Mouse (Mus musculus) embryonic fibroblast, embryonic 13.5 days (primary cell): ENCODE measurements around the gene Gm525. TPM values are rescaled to one million over a fixed set of nuclear protein-coding genes. Genes with fewer than 3 reads are reported as not detected.

Experiments
- H3K27ac ChIP-seq: 2 replicates; pipeline ENCODE4 v1.5.1; 2012; ENCODE audit warnings: low read length, control low read depth, inconsistent platforms; ENCODE audit not compliant: insufficient read depth
- H3K4me1 ChIP-seq: 2 replicates; pipeline ENCODE4 v1.6.1; 2011; ENCODE audit warnings: low read length; ENCODE audit not compliant: control insufficient read depth, insufficient read depth
- H3K4me3 ChIP-seq: 2 replicates; pipeline ENCODE4 v1.5.1; 2011; ENCODE audit warnings: mild to moderate bottlenecking, control low read depth, low read length; ENCODE audit not compliant: insufficient read depth
- CTCF ChIP-seq: IDR thresholded peaks from 2 replicates; pipeline ENCODE4 v1.5.1; 2011; ENCODE audit warnings: mild to moderate bottlenecking, control low read depth, low read length, moderate library complexity, borderline replicate concordance; ENCODE audit not compliant: insufficient read depth
- POLR2A ChIP-seq: IDR thresholded peaks from 2 replicates; pipeline ENCODE4 v1.6.1; 2011; ENCODE audit warnings: low read depth, mild to moderate bottlenecking, control low read depth, low read length, moderate library complexity
- polyA plus RNA-seq: library from polyadenylated mRNA; stranded (reverse); fragments of >200 nt; gene quantifications from 2 replicates; pipeline ENCODE4 v1.2.4, GENCODE M21; 2011; ENCODE audit warnings: low read depth; ENCODE audit not compliant: missing spikeins, insufficient read length

The Gm525 gene
- polyA plus RNA-seq, 1 experiment, result not detected

GRCm38 (mm10) chr11:89124411-89124810, 50.8 kb downstream of the Gm525 start:
- TF ChIP-seq CTCF, result no peak
- no peak for TF ChIP-seq POLR2A
- H3K4me3 ChIP-seq, result no peak overlapping the region
- no peaks in the 10 kb centered on the region for H3K4me1 ChIP-seq
- no peak overlapping the region for H3K27ac ChIP-seq

- H3K4me1 ChIP-seq, result no peaks in the 10 kb centered on the region
- no peak overlapping the region for H3K27ac ChIP-seq
- no peak for TF ChIP-seq CTCF
- no peak for TF ChIP-seq POLR2A
Observed at GRCm38 (mm10) chr11:89130856-89131255, 57.2 kb downstream of the Gm525 start.

GRCm38 (mm10) chr11:89132406-89132805, 58.8 kb downstream of the Gm525 start:
- no peak for TF ChIP-seq CTCF
- TF ChIP-seq POLR2A, result no peak
- H3K4me1 ChIP-seq, result no peaks in the 10 kb centered on the region
- no peak overlapping the region for H3K4me3 ChIP-seq
- H3K27ac ChIP-seq, result no peak overlapping the region

More at GRCm38 (mm10) chr11:89130856-89131255, 57.2 kb downstream of the Gm525 start:
- no peak overlapping the region for H3K4me3 ChIP-seq

- no peak overlapping the region for H3K27ac ChIP-seq
- H3K4me3 ChIP-seq, result no peak overlapping the region
- H3K4me1 ChIP-seq, result no peaks in the 10 kb centered on the region
- no peak for TF ChIP-seq CTCF
Observed at GRCm38 (mm10) chr11:89134211-89134610, 60.6 kb downstream of the Gm525 start.

GRCm38 (mm10) chr11:89137915-89138314, 64.3 kb downstream of the Gm525 start:
- no peaks in the 10 kb centered on the region for H3K4me1 ChIP-seq
- H3K27ac ChIP-seq, result no peak overlapping the region
- TF ChIP-seq POLR2A (no peak), CTCF (0 out of 2 replicates have a peak, but pooled peaks have one; percentile 3)
- H3K4me3 ChIP-seq, result no peak overlapping the region

Other genes starting within 250 kb of the Gm525 start
- gene Akap1, start 209.3 kb upstream of the Gm525 start, polyA plus RNA-seq, result 24.2 and 25.5 TPM in 2 replicates
- 380 and 384 TPM in 2 replicates for gene Scpep1, start 118.4 kb upstream of the Gm525 start, polyA plus RNA-seq
- 1.4 TPM in 1 of 2 replicates, not detected in the other for gene Elobl, start 106.9 kb upstream of the Gm525 start, polyA plus RNA-seq
- gene Coil, start 103.6 kb upstream of the Gm525 start, polyA plus RNA-seq, result 8.5 and 8.9 TPM in 2 replicates
- gene Trim25, start 74.5 kb upstream of the Gm525 start, polyA plus RNA-seq, result 33.7 and 34.2 TPM in 2 replicates
- gene Dgke, start 7.0 kb upstream of the Gm525 start, polyA plus RNA-seq, result 7.3 and 7.8 TPM in 2 replicates
- 0.97 and 2.0 TPM in 2 replicates for gene Nog, start 228.5 kb downstream of the Gm525 start, polyA plus RNA-seq